Mouse (Mus musculus): ENCODE results near the gene 1300017J02Rik. TPM values are rescaled to one million over a fixed set of nuclear protein-coding genes. Genes with fewer than 3 reads are reported as not detected.

The 1300017J02Rik gene
- total and polyA plus RNA-seq, 3 experiments, result 0.62 to 2.6 TPM; not detected in 1

GRCm38 (mm10) chr9:103348791-103349190 lies 43.9 kb upstream of the 1300017J02Rik start:
- DNase-seq (ENCODE audit: low read depth, low spot score), result no peak
- Histone ChIP-seq H3K4me3 (ENCODE audit: control insufficient read depth in 1 of 2, insufficient read depth in 1 of 2, low read depth in 2 of 2, low read length in 2 of 2) (no peak overlapping the region), H3K79me2 (ENCODE audit: control insufficient read depth, insufficient read depth, low read length, poor library complexity) (no peaks in the 10 kb centered on the region), H3K27me3 (ENCODE audit: control insufficient read depth in 1 of 2, insufficient read depth in 2 of 2, low read length in 2 of 2) (no peaks in the 10 kb centered on the region), H3K9ac (ENCODE audit: control insufficient read depth, low read depth, low read length, poor library complexity, severe bottlenecking) (no peak overlapping the region), H3K9me3 (replicated peaks; ENCODE audit: insufficient read depth, low read length) (no peaks in the 10 kb centered on the region), H3K4me1 (ENCODE audit: control insufficient read depth in 1 of 2, insufficient read depth in 2 of 2, low read length in 2 of 2) (peaks cover 9 to 27% of the 10 kb centered on the region in 2 experiments), H3K27ac (ENCODE audit: control insufficient read depth, low read depth, low read length) (no peak overlapping the region), H3K36me3 (ENCODE audit: control insufficient read depth in 1 of 2, insufficient read depth in 2 of 2, low read length in 2 of 2) (peaks cover 35 to 44% of the 10 kb centered on the region in 2 experiments)
- TF ChIP-seq EP300 (IDR thresholded peaks at IDR 0.05; ENCODE audit: low read depth in 1 of 2, low read length in 2 of 2) (no peak), ZNF384 (IDR thresholded peaks at IDR 0.05; ENCODE audit: low read depth, low read length) (no peak), MEF2A (IDR thresholded peaks at IDR 0.05; ENCODE audit: extremely low read depth, insufficient replicate concordance, low read depth, low read length, poor library complexity, severe bottlenecking) (no peak), NELFE (IDR thresholded peaks at IDR 0.05; ENCODE audit: low read depth, low read length) (no peak), POLR2AphosphoS5 (IDR thresholded peaks at IDR 0.05; ENCODE audit: borderline replicate concordance, low read depth, low read length) (no peak), RCOR1 (IDR thresholded peaks at IDR 0.05; ENCODE audit: low read depth, low read length) (no peak), MYC (IDR thresholded peaks at IDR 0.05; ENCODE audit: low read depth, low read length) (no peak), CTCF (IDR thresholded peaks at IDR 0.05 in 2 of 3, conservative IDR thresholded peaks at IDR 0.05 in 1 of 3; ENCODE audit: control insufficient read depth in 1 of 3, insufficient read depth in 1 of 3, low read depth in 2 of 3, low read length in 3 of 3, poor library complexity in 1 of 3, severe bottlenecking in 1 of 3) (no peak), MAX (IDR thresholded peaks at IDR 0.05; ENCODE audit: low read length) (no peak), SMC3 (IDR thresholded peaks at IDR 0.05; ENCODE audit: low read depth, low read length) (no peak), TBP (IDR thresholded peaks at IDR 0.05; ENCODE audit: low read depth, low read length) (no peak), ZC3H11A (IDR thresholded peaks at IDR 0.05; ENCODE audit: low read depth, low read length) (no peak), MAZ (IDR thresholded peaks at IDR 0.05; ENCODE audit: low read depth, low read length) (no peak)

GRCm38 (mm10) chr9:103347996-103348490 lies 43.2 kb upstream of the 1300017J02Rik start:
- Histone ChIP-seq H3K9me3 (replicated peaks; ENCODE audit: insufficient read depth, low read length) (no peaks in the 10 kb centered on the region), H3K79me2 (ENCODE audit: control insufficient read depth, insufficient read depth, low read length, poor library complexity) (no peaks in the 10 kb centered on the region), H3K27ac (ENCODE audit: control insufficient read depth, low read depth, low read length) (no peak overlapping the region), H3K4me3 (ENCODE audit: control insufficient read depth in 1 of 2, insufficient read depth in 1 of 2, low read depth in 2 of 2, low read length in 2 of 2) (no peak overlapping the region), H3K4me1 (ENCODE audit: control insufficient read depth in 1 of 2, insufficient read depth in 2 of 2, low read length in 2 of 2) (peaks cover 9 to 27% of the 10 kb centered on the region in 2 experiments), H3K36me3 (ENCODE audit: control insufficient read depth in 1 of 2, insufficient read depth in 2 of 2, low read length in 2 of 2) (peaks cover 36 to 44% of the 10 kb centered on the region in 2 experiments), H3K9ac (ENCODE audit: control insufficient read depth, low read depth, low read length, poor library complexity, severe bottlenecking) (no peak overlapping the region), H3K27me3 (ENCODE audit: control insufficient read depth in 1 of 2, insufficient read depth in 2 of 2, low read length in 2 of 2) (no peaks in the 10 kb centered on the region)
- DNase-seq (ENCODE audit: low read depth, low spot score), result no peak
- TF ChIP-seq CHD2 (IDR thresholded peaks at IDR 0.05; ENCODE audit: low read length), result no peak
- TF ChIP-seq MAZ (IDR thresholded peaks at IDR 0.05; ENCODE audit: low read depth, low read length), result no peak
- TF ChIP-seq SMC3 (IDR thresholded peaks at IDR 0.05; ENCODE audit: low read depth, low read length), result no peak
- no peak for TF ChIP-seq MYC (IDR thresholded peaks at IDR 0.05; ENCODE audit: low read depth, low read length)
- TF ChIP-seq SIN3A (IDR thresholded peaks at IDR 0.05; ENCODE audit: low read length), result no peak
- 0 out of 2 replicates have a peak, but pooled peaks have one; percentile 1 for TF ChIP-seq ZMIZ1 (IDR thresholded peaks at IDR 0.05; ENCODE audit: low read depth, low read length)
- no peak for TF ChIP-seq JUND (IDR thresholded peaks at IDR 0.05; ENCODE audit: low read depth, low read length)
- peak; percentile 21; the same call in 1 of the 2 replicates for TF ChIP-seq POLR2AphosphoS2 (IDR thresholded peaks at IDR 0.05; ENCODE audit: low read length)
- no peak for TF ChIP-seq CTCF (IDR thresholded peaks at IDR 0.05 in 2 of 3, conservative IDR thresholded peaks at IDR 0.05 in 1 of 3; ENCODE audit: control insufficient read depth in 1 of 3, insufficient read depth in 1 of 3, low read depth in 2 of 3, low read length in 3 of 3, poor library complexity in 1 of 3, severe bottlenecking in 1 of 3)
